Mouse (Mus musculus): Measurements from ENCODE around the gene Dusp14. TPM values are rescaled to one million over a fixed set of nuclear protein-coding genes. Genes with fewer than 3 reads are reported as not detected.

Gene Dusp14
- polyA plus RNA-seq, 1 experiment from 2014 or later: 7.6 TPM

GRCm38 (mm10) chr11:84009001-84009400 lies 60.1 kb downstream of the Dusp14 start:
- H3K27ac ChIP-seq (replicated peaks): no peak overlapping the region
- H3K4me2 ChIP-seq (replicated peaks): no peak overlapping the region
- no peaks in the 10 kb centered on the region for H3K9me3 ChIP-seq
- H3K4me1 ChIP-seq: peaks cover 24% of the 10 kb centered on the region
- no peak for ATAC-seq (ENCODE audit: low FRiP score, low read depth)
- WGBS: 89% methylated on average over 9 of the region's 9 CpGs
- no peak overlapping the region for H3K9ac ChIP-seq (replicated peaks)
- peaks cover 45% of the 10 kb centered on the region for H3K36me3 ChIP-seq
- H3K27me3 ChIP-seq: 0 out of 2 replicates have a peak, but pooled peaks cover 4% of the 10 kb centered on the region
- H3K4me3 ChIP-seq: no peak overlapping the region

- Histone ChIP-seq H3K4me2 (replicated peaks) (no peak overlapping the region), H3K27me3 (no peaks in the 10 kb centered on the region), H3K4me3 (no peak overlapping the region), H3K4me1 (no peaks in the 10 kb centered on the region), H3K9ac (replicated peaks) (no peak overlapping the region), H3K36me3 (peaks cover 79% of the 10 kb centered on the region), H3K9me3 (no peaks in the 10 kb centered on the region), H3K27ac (replicated peaks) (no peak overlapping the region)
- no peak for ATAC-seq (ENCODE audit: low FRiP score, low read depth)
- WGBS: 93% methylated on average over 6 of the region's 6 CpGs
Measured at GRCm38 (mm10) chr11:84003986-84004385, 65.1 kb downstream of the Dusp14 start.

- no peaks in the 10 kb centered on the region for H3K9me3 ChIP-seq
- WGBS: 90% methylated on average over 3 of the region's 3 CpGs
- no peak overlapping the region for H3K4me3 ChIP-seq
- no peak overlapping the region for H3K9ac ChIP-seq (replicated peaks)
- no peak overlapping the region for H3K27ac ChIP-seq (replicated peaks)
- H3K27me3 ChIP-seq: no peaks in the 10 kb centered on the region
- H3K4me2 ChIP-seq (replicated peaks): no peak overlapping the region
- peaks cover 88% of the 10 kb centered on the region for H3K36me3 ChIP-seq
- H3K4me1 ChIP-seq: no peaks in the 10 kb centered on the region
- no peak for ATAC-seq (ENCODE audit: low FRiP score, low read depth)
Measured at GRCm38 (mm10) chr11:84001257-84001656, 67.8 kb downstream of the Dusp14 start.

- WGBS: 88% methylated on average over 4 of the region's 4 CpGs
- no peak for ATAC-seq (ENCODE audit: low FRiP score, low read depth)
Measured at GRCm38 (mm10) chr11:83999411-83999915, 69.6 kb downstream of the Dusp14 start.

GRCm38 (mm10) chr11:83998993-83999392 lies 70.1 kb downstream of the Dusp14 start:
- H3K9ac ChIP-seq (replicated peaks): no peak overlapping the region
- H3K27ac ChIP-seq (replicated peaks): peak overlapping the region; percentile 40
- H3K4me3 ChIP-seq: no peak overlapping the region
- no peak for ATAC-seq (ENCODE audit: low FRiP score, low read depth)
- no peak overlapping the region for H3K4me2 ChIP-seq (replicated peaks)
- H3K9me3 ChIP-seq: no peaks in the 10 kb centered on the region
- H3K27me3 ChIP-seq: no peaks in the 10 kb centered on the region
- WGBS: 88% methylated on average over 3 of the region's 3 CpGs
- H3K36me3 ChIP-seq: peaks cover 94% of the 10 kb centered on the region
- no peaks in the 10 kb centered on the region for H3K4me1 ChIP-seq

More at GRCm38 (mm10) chr11:83999411-83999915, 69.6 kb downstream of the Dusp14 start:
- no peak overlapping the region for H3K4me3 ChIP-seq
- no peaks in the 10 kb centered on the region for H3K27me3 ChIP-seq
- peak overlapping the region; percentile 40 for H3K27ac ChIP-seq (replicated peaks)
- peaks cover 94% of the 10 kb centered on the region for H3K36me3 ChIP-seq
- H3K9me3 ChIP-seq: no peaks in the 10 kb centered on the region
- H3K4me2 ChIP-seq (replicated peaks): no peak overlapping the region
- no peak overlapping the region for H3K9ac ChIP-seq (replicated peaks)
- H3K4me1 ChIP-seq: no peaks in the 10 kb centered on the region

Other genes with a start within 250 kb of the Dusp14 start
- gene Hnf1b, start 219.2 kb downstream of the Dusp14 start, polyA plus RNA-seq (2016; fragmentation: Nextera tagmentation; extraction: Ambion mirVana): not detected in 2 replicates
- gene Ddx52, start 127.2 kb downstream of the Dusp14 start, polyA plus RNA-seq (2016; fragmentation: Nextera tagmentation; extraction: Ambion mirVana): 39.9 and 42.1 TPM in 2 replicates
- gene Synrg, start 104.8 kb downstream of the Dusp14 start, polyA plus RNA-seq (2016; fragmentation: Nextera tagmentation; extraction: Ambion mirVana): 29.7 and 32.8 TPM in 2 replicates
- 33.6 and 34.3 TPM in 2 replicates for gene Tada2a, start 60.3 kb upstream of the Dusp14 start, polyA plus RNA-seq (2016; fragmentation: Nextera tagmentation; extraction: Ambion mirVana)
- gene Acaca, start 60.4 kb upstream of the Dusp14 start, polyA plus RNA-seq (2016; fragmentation: Nextera tagmentation; extraction: Ambion mirVana): 37.9 and 38.7 TPM in 2 replicates
- not detected in 2 replicates for gene Gm11437, start 98.2 kb upstream of the Dusp14 start, polyA plus RNA-seq (2016; fragmentation: Nextera tagmentation; extraction: Ambion mirVana)